Mouse (Mus musculus) embryo, embryonic 9.5 days (tissue): ENCODE results near the gene Epha6.

Experiments used
- DNase-seq: peaks from one replicate; pipeline ENCODE4 v3.0.0-alpha.2; 2017; ENCODE audit errors: extremely low spot score

Gene Epha6

DNA sequence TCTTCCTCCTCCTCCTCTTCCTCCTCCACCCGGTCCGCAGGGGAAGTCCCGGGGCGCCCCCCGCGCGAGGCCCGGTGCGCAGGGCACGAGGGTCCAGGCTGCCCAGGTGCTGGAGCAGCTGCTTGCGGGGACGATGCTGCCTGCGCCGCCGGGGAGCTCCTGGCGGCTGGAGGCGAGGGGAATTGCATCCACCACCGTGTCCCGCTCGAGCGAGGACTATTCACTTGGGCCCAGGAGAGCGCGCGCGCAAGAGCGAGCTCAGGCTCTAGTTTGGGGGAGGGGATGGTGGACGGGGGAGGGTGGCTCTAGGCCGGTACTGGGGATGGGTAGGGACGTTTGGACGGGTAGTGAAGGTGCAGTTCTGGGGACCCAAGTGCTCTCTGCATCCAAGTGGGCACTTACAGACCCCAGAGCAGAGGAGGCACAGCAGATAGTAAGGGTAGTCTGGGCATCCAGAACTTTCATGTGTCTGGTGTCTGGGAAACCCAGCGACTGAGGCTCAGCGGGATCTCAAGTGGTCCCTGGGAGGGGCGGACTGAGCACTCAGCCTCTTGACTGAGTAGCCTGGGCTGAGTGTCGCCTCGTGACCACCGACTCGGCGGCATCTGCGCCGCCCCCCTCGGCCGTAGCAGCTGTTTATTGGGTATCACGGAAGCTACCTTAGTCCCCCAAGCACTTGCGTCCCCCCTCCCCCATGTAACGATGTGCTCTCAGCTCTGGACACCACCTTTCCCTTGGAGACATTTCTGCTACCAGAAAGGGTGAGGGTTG, at the start of gene Epha6:
TSS of gene Epha6 (minus strand) at position 471 of the 771 bp plus-strand sequence.
- peak; percentile 48 for DNase-seq

DNA sequence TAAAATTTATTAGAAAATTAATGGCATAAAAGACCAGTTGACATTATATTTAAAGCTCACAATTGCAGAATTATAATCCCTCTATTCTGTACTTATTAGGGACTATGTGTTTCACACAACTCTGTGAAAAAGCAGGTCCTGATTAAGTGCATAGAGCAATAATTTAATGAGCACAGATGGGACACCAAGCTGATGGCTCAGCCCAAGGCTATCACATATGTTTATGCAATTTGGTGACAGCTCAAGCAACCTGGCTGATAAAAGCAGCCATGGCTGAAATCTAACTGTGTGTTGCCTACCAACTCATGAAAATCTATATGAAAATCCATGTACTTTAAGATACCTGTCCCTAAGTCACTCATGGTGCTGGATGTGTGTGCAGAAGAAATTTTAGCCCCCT, 46.4 kb upstream of the Epha6 start:
- DNase-seq, result no peak

DNA sequence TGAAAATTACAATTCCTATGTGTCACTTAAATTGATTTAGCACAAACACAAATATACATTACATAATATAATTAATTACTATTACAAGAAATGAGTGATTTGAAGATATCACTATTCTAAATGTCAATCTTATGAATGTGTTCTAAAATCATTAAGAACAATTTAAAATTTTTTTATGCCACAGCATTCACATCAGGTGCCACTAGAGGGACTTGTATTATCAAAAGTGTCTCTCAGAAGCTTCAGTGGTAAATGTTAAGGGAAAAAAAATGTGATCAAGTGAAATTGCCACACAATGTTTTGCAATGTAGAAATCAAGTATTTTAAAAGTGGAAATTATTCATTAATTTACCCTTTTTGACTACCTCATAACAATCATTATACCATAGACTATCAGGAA, 22.8 kb upstream of the Epha6 start:
- no peak for DNase-seq

DNA sequence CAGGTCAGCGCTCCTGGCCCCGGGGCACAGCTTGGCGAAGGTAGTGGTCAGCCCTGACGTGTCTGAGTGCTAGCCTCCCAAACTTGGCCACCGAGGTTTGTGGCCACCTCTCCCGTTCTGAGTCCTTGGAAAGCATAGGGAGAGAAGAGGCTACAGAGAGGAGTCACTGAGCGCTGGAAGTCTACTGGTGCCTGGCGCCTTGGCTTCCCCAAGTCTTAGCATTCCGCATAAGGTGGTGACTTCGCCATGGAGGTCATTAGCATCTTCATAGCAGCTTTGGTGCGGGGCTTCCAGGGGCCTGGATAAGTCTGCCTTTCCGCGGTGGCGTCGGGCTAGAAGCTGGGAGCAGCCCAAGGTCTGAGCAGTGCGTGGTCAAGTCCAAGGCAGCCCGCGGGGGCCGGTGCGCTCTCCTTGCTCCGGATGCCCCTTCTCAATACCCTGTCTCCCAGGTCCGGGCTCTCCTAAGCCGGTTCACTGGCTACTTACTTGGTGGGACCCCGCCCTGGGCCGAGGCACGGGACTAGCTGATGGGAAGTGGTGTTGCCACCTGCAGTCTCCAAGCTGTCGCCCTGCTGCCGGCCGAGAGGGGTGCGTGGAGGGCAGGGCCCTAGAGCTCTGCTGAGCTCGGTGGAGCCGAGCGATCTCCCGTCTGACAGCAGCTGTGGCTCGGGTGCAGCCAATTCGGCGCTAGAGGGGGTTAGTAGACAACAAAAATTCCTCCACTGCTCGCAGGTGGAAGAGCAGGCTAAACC, 677 bp upstream of the Epha6 start:
- peak; percentile 66 for DNase-seq

DNA sequence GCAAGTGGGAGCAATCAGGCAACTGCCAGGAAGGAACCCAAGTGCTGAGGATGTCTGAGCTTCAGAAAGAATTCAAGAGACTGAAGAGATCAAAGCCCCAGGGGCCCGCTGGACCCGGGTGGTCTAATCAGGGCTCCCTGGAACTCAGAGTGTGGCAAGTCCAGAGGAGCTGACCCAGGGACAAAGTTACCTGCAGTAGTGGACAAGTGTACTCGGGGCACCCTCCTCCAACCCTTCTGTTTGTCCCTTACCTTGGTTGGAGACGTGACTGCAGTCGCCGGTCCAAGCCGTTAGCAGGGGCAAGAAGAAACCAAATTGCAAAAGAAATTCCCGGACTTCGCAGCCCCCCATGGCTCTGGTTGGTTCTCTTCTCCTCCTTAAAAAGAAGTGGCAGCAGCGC, 718 bp downstream of the Epha6 start:
- DNase-seq, result peak; percentile 5

DNA sequence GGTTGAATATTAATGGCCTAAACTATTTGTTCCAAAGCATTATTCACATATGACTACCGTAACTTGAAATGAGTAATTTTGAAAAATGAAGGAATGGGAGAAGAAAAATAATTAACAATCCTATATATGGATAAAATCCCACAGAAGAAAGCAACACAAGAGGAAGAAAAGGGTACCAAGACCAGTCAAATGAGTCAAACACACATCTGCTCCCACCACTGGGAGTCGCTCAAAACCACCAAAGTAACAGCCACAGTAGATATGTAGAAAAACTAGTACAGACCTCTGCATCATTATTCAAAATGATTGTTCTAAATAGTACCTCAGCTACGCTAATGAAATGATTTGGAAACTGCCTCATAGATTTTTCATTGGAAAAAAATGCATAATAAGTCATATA, 20.0 kb downstream of the Epha6 start:
- no peak for DNase-seq

DNA sequence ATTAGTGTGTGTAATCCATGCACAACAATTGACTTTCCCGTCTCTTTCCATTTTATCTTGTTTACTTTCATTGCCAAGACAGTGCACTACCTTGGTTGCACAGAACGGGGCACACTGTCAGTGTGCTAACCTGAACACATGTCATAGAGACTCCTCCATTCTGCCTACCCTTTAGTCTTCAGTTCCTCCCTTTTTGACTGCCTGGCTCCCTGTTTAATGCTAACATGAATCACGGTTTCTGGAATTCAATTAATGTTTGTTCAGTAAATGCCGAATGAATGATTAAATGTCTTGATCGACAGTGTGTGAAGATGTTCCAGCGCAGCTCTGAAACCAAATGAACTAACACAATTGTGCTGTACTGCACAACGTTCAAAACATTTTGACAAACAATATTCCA, 20.6 kb downstream of the Epha6 start:
- no peak for DNase-seq

DNA sequence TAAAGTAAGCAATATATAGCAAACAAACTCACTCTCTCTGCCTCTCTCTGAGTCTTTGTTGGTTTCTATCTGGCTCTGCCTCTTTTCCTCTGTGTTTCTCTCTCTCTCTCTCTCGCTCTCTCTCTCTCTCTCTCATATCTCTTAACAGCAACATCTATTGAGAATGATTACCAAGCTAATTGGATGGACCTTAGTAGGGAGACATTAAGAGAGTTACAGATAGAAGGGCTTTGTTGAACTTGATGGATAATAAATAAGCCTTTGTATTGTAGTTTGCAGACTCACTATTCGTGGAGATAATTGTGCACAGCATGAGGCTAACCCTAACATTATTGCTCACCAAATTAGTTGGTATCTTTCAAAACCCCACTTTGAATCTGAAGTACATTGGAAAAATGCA, 34.8 kb downstream of the Epha6 start:
- DNase-seq, result no peak

DNA sequence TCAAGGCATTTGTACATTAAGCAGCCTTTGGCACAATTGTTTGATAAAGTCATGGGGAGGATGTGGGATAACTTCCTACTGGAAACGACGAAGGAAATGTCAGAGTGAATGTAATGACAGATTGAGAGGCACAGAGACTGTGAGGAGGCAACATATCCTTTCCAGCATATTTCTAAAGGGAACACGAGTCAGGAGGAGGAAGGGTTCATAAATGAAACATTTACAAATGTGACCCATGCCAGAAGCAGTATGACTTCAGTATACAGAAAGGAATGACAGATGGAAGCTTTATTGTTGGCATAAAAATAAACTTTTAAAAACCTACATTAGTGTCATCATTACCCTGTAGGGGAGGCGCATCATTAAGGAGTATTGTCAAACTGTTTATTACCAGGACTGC, 60.9 kb downstream of the Epha6 start:
- DNase-seq, result no peak

DNA sequence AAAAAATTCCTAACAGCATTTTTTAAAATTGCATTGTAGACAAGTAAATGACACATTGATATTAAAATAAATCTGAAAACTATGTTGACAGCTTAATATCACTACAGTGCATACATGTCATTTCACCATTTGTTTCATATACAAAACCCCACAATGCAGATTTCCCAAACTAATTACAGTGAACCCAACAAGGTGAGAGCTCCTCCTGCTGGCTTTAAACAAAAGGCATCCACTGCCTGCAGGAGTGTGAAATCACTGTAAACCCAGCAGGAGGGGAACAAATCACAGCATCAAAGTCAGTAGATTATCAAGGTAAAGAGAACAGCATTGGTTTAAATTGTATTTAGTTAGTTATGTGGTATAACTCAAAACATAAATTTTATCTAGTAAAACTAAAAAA, 67.1 kb downstream of the Epha6 start:
- DNase-seq, result peak; percentile 20

DNA sequence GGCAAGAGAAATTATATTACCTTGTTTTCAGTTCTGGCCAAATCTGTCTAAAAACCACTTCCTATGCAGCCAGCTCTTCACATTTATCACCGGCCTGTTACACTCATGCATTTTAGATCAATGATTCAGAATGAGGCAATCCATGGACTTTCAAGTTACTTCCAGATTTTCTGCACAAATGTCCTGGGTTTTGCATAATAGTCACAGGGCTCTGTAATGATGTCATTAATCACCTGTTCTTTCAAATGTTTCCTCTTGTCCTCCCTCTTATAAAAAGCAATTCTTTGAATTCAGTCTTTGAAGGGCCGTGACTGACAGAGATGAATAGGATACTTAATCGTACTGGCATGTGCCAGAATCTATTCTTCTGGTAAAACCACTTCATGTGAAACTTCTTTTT, 95.6 kb downstream of the Epha6 start:
- DNase-seq, result no peak

DNA sequence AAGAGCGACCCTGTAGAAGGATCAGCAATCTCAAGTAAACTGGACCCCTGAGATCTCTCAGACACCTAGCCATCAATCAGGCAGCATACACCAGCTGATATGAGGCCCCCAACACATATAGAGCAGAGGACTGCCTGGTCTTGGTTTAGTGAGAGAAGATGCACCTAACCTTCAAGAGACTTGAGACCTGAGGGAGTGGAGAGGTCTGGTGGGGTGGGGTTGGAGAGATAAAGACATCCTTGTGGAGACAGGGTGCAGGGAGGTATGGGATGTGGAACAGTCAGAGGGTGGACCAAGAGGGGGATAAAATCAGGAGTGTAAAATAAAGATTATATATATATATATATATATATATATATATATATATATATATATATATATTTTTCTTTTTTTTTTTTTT, 105.8 kb downstream of the Epha6 start:
- no peak for DNase-seq

DNA sequence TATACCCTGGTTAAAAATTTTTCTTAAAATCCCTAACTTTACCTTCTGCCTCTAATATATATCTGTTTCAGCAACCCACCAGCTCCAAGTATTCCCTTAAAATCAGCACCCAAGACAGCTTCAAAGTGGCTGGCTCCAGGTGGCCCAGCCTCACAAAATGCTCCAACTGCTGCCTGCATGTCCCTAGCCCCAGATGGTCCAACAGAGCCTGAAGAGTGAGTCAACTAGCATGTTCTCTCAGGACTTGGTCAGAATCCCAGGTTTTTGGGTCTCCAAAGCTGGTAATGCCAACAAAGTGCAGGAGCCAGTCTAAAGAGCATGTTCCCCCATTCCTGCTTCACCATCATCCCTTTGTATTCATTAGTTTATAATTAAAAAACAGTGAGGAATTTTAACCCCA, 129.6 kb downstream of the Epha6 start:
- DNase-seq, result no peak

DNA sequence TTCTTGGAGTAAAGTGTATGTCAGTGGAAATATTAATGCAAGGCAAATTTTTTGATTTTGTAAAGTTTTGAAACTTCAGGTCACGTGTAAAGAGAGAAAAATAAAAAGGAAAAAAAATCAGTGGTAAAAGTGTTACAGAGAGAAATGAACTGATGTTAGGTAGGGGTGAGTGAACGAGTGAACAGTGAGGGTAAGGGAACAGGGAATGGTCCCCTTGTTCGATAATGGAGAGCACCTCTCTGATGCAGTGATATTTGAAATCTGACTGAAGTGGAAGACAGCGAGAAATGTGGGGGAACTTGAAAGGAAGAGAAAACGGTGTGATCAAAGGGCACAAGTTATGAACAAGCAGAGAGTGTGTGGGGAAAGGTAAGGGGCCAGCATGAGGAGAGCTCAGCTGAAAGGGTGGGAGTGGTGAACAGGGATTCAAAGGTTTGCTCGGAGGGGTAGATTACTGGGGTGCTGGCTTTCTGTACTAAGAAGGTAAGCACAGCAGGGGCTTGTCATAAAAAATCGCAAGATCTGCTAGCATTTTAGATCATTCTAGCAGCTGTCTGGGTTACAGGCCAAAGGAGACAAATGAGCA, 137.0 kb downstream of the Epha6 start:
- DNase-seq, result no peak

DNA sequence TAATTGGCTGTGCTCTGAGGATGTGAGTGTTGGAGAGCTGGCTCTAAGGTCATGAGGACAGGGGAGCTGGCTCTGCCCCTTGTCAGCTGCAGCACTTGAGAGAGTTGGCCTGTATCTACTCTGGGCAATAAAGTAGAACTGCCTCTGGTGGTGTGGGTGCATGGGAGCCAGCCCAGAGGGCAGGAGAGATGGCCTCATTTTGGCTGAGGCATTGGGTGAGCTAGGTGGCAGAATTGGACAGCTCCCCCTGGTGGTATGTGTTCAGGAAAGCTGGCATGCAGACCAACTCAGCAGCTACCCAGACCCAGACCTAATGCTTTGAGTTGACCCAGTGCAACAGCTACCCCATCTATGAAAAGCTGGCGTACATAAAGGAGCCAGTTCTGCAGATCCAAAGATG, 170.0 kb downstream of the Epha6 start:
- DNase-seq, result peak; percentile 12

DNA sequence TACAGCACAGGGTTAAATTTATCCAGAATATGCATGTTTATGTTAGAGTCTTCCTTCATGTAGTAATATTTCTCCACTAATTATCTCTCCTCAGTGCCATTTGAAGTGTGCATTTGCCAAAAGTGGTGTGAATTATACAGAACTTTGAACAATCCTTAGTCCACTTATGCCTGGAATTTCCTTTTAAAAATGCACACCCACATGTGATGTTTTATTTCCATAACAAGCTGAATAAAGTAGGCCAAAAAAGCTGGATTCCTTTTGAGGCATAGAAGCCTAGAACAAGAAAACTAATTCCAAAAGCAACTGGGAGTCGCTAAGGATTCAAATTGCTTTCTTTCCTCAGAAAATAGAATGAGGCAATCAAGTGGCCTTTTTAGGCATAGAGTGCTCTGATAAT, 171.1 kb downstream of the Epha6 start:
- DNase-seq, result no peak

DNA sequence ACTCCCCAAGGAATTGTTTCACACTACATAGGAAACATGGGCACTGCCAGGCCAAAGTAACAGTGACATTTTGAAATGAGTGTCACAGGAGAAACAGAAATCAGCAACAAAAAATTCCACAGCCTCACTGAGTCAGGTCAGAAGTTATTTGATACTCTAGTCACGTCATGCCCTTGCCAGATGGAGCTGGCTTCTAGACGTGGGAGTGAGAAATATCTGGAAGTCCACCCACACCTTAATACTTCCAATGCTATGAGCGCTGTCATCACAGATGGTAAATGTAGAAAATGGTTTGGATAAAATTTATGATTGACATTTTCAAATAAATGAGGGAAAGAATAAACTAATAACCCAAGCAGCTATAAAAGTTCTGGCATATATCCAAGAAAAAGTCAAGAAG, 210.0 kb downstream of the Epha6 start:
- no peak for DNase-seq

DNA sequence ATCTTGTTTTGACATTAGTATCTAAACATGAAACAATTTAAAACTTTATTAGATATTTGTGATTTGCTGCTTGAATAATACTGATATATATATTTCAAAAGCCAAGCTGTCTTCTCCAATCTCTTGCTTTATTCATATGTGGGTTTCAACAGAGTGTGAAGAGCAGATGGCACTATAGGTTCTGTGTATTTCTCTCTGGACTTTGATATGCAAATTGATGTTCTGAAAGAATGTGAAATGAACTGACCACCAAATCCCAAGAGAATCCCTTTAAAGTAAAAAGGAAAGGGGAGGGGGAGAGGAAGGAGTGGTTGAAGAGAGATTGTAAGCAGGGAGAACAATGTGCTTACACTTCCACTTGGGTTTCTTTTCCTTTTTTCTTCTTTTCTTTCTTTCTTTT, 212.4 kb downstream of the Epha6 start:
- no peak for DNase-seq

DNA sequence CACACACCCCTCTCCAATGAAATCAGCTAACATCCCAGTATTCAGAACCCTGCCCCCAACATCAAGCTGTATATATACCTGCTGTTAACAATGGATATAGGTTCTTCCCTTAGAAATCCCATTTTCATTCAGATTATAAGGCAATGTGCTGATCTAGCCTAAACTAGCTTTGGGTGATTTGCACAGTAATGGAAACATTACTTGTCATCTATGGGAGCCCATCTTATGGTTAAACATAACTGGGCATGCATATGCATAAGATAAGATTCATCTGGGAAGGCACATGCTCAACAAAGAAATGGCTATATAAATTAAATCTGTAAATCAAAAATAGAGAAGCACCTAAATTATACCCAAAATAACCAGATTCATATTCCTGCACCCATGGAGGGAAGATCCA, 230.2 kb downstream of the Epha6 start:
- no peak for DNase-seq

DNA sequence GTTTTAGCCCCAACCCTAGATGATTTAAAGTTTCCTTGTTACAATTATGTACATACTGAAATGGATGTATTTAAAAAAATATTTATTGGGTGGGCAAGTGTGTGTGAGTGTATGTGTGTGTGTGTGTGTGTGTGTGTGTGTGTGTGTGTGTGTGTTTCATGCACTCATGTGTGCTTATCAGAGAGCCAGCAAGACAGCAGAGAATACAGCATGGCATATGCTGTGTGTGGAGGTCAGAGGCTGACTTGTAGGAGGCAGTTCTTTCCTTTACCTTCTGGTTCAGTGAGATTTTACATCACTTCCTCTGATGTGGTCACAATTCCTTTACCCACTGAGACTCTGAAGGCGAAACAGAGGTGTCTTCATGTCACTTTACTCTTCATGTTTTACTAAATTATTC, 321.4 kb downstream of the Epha6 start:
- DNase-seq, result no peak

DNA sequence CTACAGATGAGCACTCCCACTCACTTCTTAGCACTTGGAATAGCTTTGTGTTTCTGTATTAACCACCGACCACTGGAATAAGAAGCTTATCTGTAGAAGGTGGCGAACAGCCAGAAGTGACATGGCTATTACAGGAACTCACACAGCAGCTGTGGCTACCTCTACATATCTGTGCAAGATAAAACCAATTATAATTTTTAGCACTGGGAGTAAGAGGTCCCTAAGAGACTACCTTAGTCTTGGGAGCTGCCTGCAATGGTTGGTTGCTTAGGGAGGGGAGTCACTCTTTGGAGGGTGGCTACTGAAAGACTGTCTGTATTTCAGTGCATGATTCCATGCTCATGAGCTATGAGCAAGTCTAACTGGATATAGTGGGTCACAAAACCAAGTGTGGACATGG, 331.2 kb downstream of the Epha6 start:
- DNase-seq, result no peak

DNA sequence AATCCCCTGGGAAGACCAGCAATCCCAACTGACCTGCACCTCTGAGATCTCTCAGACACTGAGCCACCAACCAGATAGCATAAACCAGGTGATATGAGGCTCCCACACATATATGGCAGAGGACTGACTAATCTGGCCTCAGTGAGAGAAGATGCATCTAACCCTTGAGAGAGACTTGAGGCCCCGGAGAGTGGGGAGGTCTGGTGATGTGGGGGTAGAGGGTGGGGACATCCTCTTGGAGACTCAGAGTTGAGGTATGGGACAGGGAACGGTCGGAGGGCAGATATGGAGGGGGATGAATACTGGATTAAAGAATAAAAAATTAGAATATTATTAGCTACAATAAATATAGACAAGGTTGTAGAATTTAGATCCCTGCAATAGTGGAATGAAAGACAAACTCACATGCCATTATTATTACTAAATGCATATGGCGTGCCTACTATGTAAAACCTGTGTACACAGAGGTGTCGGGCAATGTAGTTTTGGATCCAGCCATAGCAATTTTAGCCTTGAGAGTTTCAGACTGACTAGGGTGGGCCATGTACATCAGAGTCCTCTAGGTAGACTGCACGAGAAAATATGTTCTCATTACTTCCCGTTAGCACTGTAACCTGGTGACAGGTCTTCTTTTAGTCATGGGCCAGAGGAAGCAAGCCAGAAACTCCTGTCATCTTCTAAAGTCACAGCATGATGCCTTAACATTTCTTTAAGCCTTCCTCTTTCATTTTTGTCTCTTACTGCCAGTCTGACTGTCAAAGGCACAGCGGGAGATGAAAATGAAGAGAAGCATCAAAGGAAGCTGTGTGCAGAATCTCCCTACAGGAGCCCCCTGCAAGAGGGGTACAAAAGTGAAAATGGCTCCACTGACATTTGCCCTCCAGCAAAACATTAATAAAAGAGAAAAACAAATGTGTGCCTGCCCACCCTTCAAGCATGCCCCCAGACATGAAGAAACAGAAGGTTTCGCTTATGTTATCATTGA, 338.7 kb downstream of the Epha6 start:
- DNase-seq, result peak; percentile 2
